Mouse (Mus musculus): ENCODE data around the gene Gm5767.

Gm5767 gene

DNA sequence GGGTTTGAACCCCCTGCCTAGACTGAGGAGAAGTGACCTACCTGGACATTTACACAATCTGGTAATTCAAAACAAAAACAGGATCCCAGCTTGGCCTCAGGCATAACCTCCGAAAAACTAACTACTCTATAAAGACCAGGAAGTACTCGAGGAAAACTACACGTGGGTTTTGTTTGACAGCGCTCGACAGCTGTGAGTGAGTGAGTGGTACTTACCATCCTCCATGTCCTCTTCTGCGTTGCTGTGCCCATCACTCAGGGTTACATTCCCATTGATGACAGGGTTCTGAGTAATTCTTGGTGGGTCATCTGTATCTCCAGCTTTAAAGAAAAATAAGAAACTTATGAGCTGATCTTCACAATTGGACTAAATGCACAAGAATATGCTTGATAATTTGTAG lies 35.7 kb downstream of the Gm5767 start:
- no peak for TF ChIP-seq GATA4 (IDR thresholded peaks at IDR 0.05; ENCODE audit: insufficient replicate concordance, low read length)

- TF ChIP-seq GATA4 (IDR thresholded peaks at IDR 0.05; ENCODE audit: insufficient replicate concordance, low read length): no peak
Measured at GRCm38 (mm10) chr16:8717744-8718143, 37.2 kb downstream of the Gm5767 start.

DNA sequence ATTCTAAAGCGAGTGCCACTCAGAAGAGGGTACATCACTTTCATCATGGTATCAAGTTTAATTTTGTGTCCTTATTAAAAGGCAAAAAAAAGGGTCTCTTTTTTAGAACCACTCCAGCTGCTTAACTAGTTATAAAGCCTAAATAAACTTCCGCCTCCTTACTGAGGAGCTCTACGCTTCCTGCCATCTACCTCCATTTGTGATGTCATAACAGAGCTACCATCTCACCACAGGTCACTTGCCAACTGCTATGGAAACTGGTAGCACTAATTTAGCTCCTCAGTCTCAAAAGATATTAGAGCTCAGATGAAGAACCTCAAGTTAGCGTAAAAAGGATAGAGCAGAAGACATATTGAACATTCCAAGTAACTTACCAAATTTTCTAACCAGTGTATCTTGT lies 39.9 kb downstream of the Gm5767 start:
- no peak for TF ChIP-seq GATA4 (IDR thresholded peaks at IDR 0.05; ENCODE audit: insufficient replicate concordance, low read length)

DNA sequence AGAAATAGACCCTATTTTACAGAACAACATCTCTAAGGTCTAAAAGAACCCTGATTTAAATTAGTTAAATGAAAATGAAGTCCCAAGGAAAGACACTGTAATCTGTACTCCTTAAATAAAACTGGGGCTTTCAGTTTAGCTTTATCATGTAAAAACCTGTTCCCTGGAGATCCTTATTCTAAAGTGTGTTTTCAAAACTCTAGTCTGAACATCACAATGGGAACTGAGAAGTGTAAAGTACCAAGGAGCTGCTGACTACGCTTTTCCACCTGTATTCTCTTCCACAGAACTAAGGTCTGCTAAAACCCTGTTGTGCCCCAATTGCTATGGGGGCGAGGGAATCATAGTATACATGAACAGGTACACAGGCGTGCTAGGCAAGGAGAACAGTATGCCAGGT lies 43.5 kb downstream of the Gm5767 start:
- TF ChIP-seq GATA4 (IDR thresholded peaks at IDR 0.05; ENCODE audit: insufficient replicate concordance, low read length): no peak

DNA sequence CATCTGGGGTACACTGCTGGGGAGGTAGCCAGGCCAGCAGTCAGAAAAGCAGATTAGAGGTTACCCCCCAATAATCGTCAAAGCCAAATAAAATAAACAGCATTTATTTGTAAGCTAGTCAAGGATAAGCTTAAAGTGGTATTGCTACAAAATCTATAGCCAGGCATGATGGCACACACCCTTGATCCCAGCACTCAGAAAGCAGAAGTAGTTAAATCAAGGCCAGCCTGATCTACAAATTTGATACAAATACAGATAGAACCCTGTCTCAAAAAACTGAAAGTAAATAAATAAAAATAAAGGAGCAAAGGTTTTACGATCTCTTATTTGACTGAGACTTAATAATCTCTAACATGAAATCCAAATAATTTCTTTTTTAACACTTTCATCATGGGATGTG lies 45.2 kb downstream of the Gm5767 start:
- TF ChIP-seq GATA4 (IDR thresholded peaks at IDR 0.05; ENCODE audit: insufficient replicate concordance, low read length): no peak

DNA sequence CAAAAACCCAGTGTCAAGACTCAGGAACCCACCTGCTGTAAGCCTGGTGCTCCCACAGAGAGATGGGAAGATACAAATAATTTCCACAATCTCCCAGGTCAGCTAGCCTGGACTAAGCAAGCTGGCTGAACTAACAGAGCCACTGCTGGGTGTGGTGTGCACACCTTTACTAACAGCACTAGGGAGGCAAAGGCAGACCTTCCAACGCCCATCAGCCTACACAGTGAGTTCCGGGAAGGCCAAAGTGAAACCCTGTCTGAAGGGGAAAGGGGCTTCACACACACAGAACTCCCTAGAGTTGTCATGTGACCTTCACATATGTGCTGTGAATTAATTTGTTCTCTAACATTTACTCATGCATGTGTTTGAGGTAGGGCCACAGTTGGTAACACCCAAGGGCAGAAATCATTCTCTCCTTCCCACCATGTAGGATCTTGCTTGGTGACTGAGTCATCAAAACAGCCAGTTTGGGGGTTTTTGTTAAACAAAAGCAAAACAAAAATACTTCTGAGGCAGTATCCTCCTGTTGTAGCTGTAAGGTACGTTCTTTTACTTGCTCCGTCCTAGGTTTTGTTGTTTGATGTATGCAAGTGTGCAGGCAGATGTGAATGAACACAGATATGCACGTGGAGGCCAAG lies 47.7 kb downstream of the Gm5767 start:
- TF ChIP-seq GATA4 (IDR thresholded peaks at IDR 0.05; ENCODE audit: insufficient replicate concordance, low read length): no peak

DNA sequence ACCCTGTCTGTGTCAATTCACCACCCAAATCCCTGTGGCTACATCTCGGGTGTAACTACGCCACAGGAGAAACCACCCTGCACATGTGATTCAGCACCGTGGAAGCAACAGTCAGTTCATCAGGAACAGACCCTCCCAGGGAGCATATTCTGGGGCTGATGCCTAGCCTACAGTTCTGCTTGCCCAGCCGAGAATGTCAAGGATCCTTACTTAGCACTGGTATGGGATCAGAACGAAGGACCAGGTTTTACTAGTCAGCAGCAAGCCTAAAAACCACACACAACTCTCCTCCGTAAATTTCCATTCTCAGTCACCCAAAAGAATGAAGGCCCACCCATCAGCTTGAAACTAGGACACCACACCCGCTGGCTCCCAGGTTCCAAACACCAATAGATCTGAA lies 51.1 kb downstream of the Gm5767 start:
- TF ChIP-seq GATA4 (IDR thresholded peaks at IDR 0.05; ENCODE audit: insufficient replicate concordance, low read length): no peak

Measured in liver, adult (tissue).